Mouse (Mus musculus): ENCODE measurements at regions not wholly inside any gene's neighbourhood (a gene's known extent, or its start where the extent isn't known, plus 50 kb on each side); places are given as distances from the start of the nearest gene placed in this dataset.
A peak's percentile ranks its signal among the peaks of the same experiment; 100 is the strongest.

GRCm38 (mm10) chr5:74924031-74924533 is 120.5 kb downstream of the Chic2 start:
- Histone ChIP-seq H3K27ac (ENCODE audit: low read length) (no peak overlapping the region), H3K4me2 (replicated peaks; ENCODE audit: low read depth, low read length) (no peak overlapping the region), H3K9ac (replicated peaks; ENCODE audit: low read length) (no peak overlapping the region), H3K4me3 (ENCODE audit: low read length) (no peak overlapping the region), H3K36me3 (ENCODE audit: insufficient read depth, low read length) (no peaks in the 10 kb centered on the region), H3K27me3 (ENCODE audit: insufficient read depth, low read length) (no peaks in the 10 kb centered on the region), H3K4me1 (ENCODE audit: insufficient read depth, low read length) (0 out of 2 replicates have a peak, but pooled peaks cover 5% of the 10 kb centered on the region), H3K9me3 (ENCODE audit: low read length) (no peaks in the 10 kb centered on the region)
- WGBS = 86% methylated on average over 4 of the region's 4 CpGs
- no peak for ATAC-seq (ENCODE audit: low FRiP score, low TSS enrichment)

GRCm38 (mm10) chr5:74923337-74923736 is 121.2 kb downstream of the Chic2 start:
- ATAC-seq (ENCODE audit: low FRiP score, low TSS enrichment) = no peak
- H3K4me1 ChIP-seq (ENCODE audit: insufficient read depth, low read length) = 0 out of 2 replicates have a peak, but pooled peaks cover 5% of the 10 kb centered on the region
- H3K36me3 ChIP-seq (ENCODE audit: insufficient read depth, low read length) = no peaks in the 10 kb centered on the region
- no peaks in the 10 kb centered on the region for H3K27me3 ChIP-seq (ENCODE audit: insufficient read depth, low read length)
- WGBS = 81% methylated on average over 2 of the region's 2 CpGs
- no peak overlapping the region for H3K4me3 ChIP-seq (ENCODE audit: low read length)
- H3K9ac ChIP-seq (replicated peaks; ENCODE audit: low read length) = no peak overlapping the region
- no peak overlapping the region for H3K27ac ChIP-seq (ENCODE audit: low read length)
- no peak overlapping the region for H3K4me2 ChIP-seq (replicated peaks; ENCODE audit: low read depth, low read length)
- H3K9me3 ChIP-seq (ENCODE audit: low read length) = no peaks in the 10 kb centered on the region

GRCm38 (mm10) chr5:74922881-74923280 is 121.7 kb downstream of the Chic2 start:
- ATAC-seq (ENCODE audit: low FRiP score, low TSS enrichment) = no peak
- WGBS = 80% methylated on average over 6 of the region's 6 CpGs
- H3K9ac ChIP-seq (replicated peaks; ENCODE audit: low read length) = no peak overlapping the region
- H3K27me3 ChIP-seq (ENCODE audit: insufficient read depth, low read length) = no peaks in the 10 kb centered on the region
- no peak overlapping the region for H3K27ac ChIP-seq (ENCODE audit: low read length)
- no peaks in the 10 kb centered on the region for H3K36me3 ChIP-seq (ENCODE audit: insufficient read depth, low read length)
- no peak overlapping the region for H3K4me3 ChIP-seq (ENCODE audit: low read length)
- H3K4me2 ChIP-seq (replicated peaks; ENCODE audit: low read depth, low read length) = no peak overlapping the region
- 0 out of 2 replicates have a peak, but pooled peaks cover 5% of the 10 kb centered on the region for H3K4me1 ChIP-seq (ENCODE audit: insufficient read depth, low read length)
- no peaks in the 10 kb centered on the region for H3K9me3 ChIP-seq (ENCODE audit: low read length)

DNA sequence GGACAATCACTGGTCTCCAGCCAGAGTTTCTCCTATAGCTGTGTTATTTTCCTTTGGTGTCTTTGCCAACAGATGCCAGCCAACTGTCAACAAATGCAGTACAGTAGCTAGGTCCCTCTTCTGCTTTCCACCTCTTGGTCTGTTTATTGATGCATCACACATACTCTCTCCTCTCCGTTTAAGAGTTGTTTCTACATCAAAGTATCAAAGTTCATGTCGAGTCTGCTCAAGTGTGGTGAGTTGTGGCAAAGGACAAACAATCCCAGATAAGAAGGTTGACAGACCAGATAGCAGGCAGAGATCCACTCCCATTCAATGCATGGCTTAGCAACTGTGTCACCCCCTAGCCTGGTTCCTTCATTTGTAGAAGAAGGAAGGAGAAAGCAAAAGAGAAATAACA is 123.6 kb downstream of the Chic2 start:
- H3K4me2 ChIP-seq (replicated peaks; ENCODE audit: low read depth, low read length) = no peak overlapping the region
- no peaks in the 10 kb centered on the region for H3K27me3 ChIP-seq (ENCODE audit: insufficient read depth, low read length)
- H3K27ac ChIP-seq (ENCODE audit: low read length) = no peak overlapping the region
- H3K9ac ChIP-seq (replicated peaks; ENCODE audit: low read length) = no peak overlapping the region
- WGBS = 19% methylated on average over 2 of the region's 2 CpGs
- H3K4me3 ChIP-seq (ENCODE audit: low read length) = no peak overlapping the region
- ATAC-seq (ENCODE audit: low FRiP score, low TSS enrichment) = 0 out of 2 replicates have a peak, but pooled peaks have one; percentile 40
- no peaks in the 10 kb centered on the region for H3K36me3 ChIP-seq (ENCODE audit: insufficient read depth, low read length)
- H3K9me3 ChIP-seq (ENCODE audit: low read length) = peaks cover 3% of the 10 kb centered on the region; the same call in 1 of the 2 replicates
- H3K4me1 ChIP-seq (ENCODE audit: insufficient read depth, low read length) = 0 out of 2 replicates have a peak, but pooled peaks cover 5% of the 10 kb centered on the region

DNA sequence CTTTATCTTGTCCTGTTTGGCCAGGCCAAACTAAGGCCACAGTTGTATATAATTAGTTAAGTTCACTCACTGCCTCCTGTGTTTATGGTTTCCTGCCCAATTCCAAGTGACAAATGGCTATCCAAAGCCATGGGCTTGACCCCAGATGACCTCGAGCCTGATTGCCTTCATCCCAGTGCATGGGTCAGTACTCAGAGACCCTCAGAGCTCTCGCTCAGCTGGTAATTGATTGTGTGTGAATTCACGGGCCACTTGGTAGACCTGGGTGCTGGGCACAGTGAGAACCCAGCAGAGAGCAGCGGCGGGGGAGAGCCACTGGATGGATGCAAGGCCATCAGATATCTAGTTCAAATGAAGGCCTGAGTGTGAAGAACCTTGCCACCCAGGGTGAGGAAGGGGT is 124.1 kb downstream of the Chic2 start:
- 0 out of 2 replicates have a peak, but pooled peaks cover 5% of the 10 kb centered on the region for H3K4me1 ChIP-seq (ENCODE audit: insufficient read depth, low read length)
- no peak overlapping the region for H3K4me3 ChIP-seq (ENCODE audit: low read length)
- no peak overlapping the region for H3K9ac ChIP-seq (replicated peaks; ENCODE audit: low read length)
- H3K27me3 ChIP-seq (ENCODE audit: insufficient read depth, low read length) = no peaks in the 10 kb centered on the region
- peak; percentile 86 for ATAC-seq (ENCODE audit: low FRiP score, low TSS enrichment)
- H3K4me2 ChIP-seq (replicated peaks; ENCODE audit: low read depth, low read length) = no peak overlapping the region
- no peaks in the 10 kb centered on the region for H3K36me3 ChIP-seq (ENCODE audit: insufficient read depth, low read length)
- 16% methylated on average over 5 of the region's 5 CpGs for WGBS
- no peak overlapping the region for H3K27ac ChIP-seq (ENCODE audit: low read length)
- peaks cover 5% of the 10 kb centered on the region; the same call in 1 of the 2 replicates for H3K9me3 ChIP-seq (ENCODE audit: low read length)

DNA sequence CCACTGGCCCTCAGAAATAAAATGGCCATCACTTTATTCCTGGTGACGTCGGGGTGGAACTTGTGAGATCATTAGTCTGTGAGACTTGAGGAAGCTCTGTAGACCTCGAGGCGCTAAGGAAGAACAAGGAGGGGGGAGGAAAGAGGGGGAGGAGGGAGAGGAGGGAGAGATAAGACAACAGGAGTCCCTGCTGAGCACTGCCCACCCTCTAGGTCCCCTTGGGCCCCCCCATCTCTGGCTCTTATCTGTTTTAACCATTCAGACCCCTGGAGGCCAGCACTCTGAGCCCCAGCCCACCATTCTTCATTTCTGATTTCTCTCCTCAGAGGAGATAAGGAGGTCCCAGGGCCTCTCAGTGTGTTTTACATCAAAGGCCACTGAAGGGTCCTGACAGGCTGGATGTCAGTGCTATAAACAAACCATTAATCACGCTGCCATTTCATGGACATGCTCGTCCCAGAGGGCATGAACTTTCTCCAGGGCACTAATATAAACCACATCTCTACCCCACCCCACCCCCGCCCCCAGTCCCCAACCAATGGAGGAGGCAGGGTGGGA is 139.0 kb downstream of the Chic2 start:
- peak overlapping the region; percentile 67; the same call in 1 of the 2 replicates for H3K27ac ChIP-seq (ENCODE audit: low read length)
- ATAC-seq (ENCODE audit: low FRiP score, low TSS enrichment) = peak; percentile 92

GRCm38 (mm10) chr5:74904927-74905503 is 139.6 kb downstream of the Chic2 start:
- ATAC-seq (ENCODE audit: low FRiP score, low TSS enrichment) = peak; percentile 84
- no peak overlapping the region for H3K4me2 ChIP-seq (replicated peaks; ENCODE audit: low read depth, low read length)
- peak overlapping the region; percentile 67 for H3K27ac ChIP-seq (ENCODE audit: low read length)
- 39% methylated on average over 7 of the region's 7 CpGs for WGBS
- H3K27me3 ChIP-seq (ENCODE audit: insufficient read depth, low read length) = no peaks in the 10 kb centered on the region; the same call in 1 of the 2 replicates
- no peak overlapping the region for H3K9ac ChIP-seq (replicated peaks; ENCODE audit: low read length)
- no peaks in the 10 kb centered on the region for H3K9me3 ChIP-seq (ENCODE audit: low read length)
- H3K36me3 ChIP-seq (ENCODE audit: insufficient read depth, low read length) = no peaks in the 10 kb centered on the region
- H3K4me3 ChIP-seq (ENCODE audit: low read length) = no peak overlapping the region
- 0 out of 2 replicates have a peak, but pooled peaks cover 3% of the 10 kb centered on the region for H3K4me1 ChIP-seq (ENCODE audit: insufficient read depth, low read length)

More for the DNA sequence above, 139.0 kb downstream of the Chic2 start:
- Histone ChIP-seq H3K4me3 (ENCODE audit: low read length) (no peak overlapping the region), H3K9ac (replicated peaks; ENCODE audit: low read length) (no peak overlapping the region), H3K36me3 (ENCODE audit: insufficient read depth, low read length) (no peaks in the 10 kb centered on the region), H3K9me3 (ENCODE audit: low read length) (no peaks in the 10 kb centered on the region), H3K27me3 (ENCODE audit: insufficient read depth, low read length) (no peaks in the 10 kb centered on the region; the same call in 1 of the 2 replicates), H3K4me1 (ENCODE audit: insufficient read depth, low read length) (0 out of 2 replicates have a peak, but pooled peaks cover 3% of the 10 kb centered on the region), H3K4me2 (replicated peaks; ENCODE audit: low read depth, low read length) (no peak overlapping the region)
- WGBS = 10% methylated on average over 7 of the region's 7 CpGs

DNA sequence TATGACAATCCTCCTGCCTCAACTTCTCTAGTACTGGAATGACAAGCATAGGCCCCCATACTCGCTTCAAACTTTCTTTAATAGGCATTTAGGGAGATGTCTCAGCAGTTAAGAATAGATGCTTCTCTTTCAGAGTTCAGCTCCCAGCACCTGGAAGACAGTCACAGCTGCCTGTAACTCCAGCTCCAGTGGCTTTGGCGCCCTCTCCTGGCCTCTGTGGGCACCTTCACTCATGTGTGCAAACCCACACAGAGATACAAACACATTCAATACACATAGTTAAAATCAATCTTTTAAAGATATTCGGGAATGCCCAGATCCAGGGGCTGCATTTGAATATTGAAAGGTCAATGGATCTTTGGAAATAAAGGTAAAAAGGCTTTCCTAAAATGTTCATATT is 140.2 kb downstream of the Chic2 start:
- no peaks in the 10 kb centered on the region; the same call in 1 of the 2 replicates for H3K27me3 ChIP-seq (ENCODE audit: insufficient read depth, low read length)
- no peaks in the 10 kb centered on the region for H3K36me3 ChIP-seq (ENCODE audit: insufficient read depth, low read length)
- no peaks in the 10 kb centered on the region for H3K9me3 ChIP-seq (ENCODE audit: low read length)
- 79% methylated on average over 3 of the region's 3 CpGs for WGBS
- no peak overlapping the region for H3K9ac ChIP-seq (replicated peaks; ENCODE audit: low read length)
- 0 out of 2 replicates have a peak, but pooled peaks cover 3% of the 10 kb centered on the region for H3K4me1 ChIP-seq (ENCODE audit: insufficient read depth, low read length)
- H3K4me2 ChIP-seq (replicated peaks; ENCODE audit: low read depth, low read length) = no peak overlapping the region
- H3K27ac ChIP-seq (ENCODE audit: low read length) = peak overlapping the region; percentile 67
- ATAC-seq (ENCODE audit: low FRiP score, low TSS enrichment) = no peak
- H3K4me3 ChIP-seq (ENCODE audit: low read length) = no peak overlapping the region

GRCm38 (mm10) chr5:74903711-74904110 is 140.9 kb downstream of the Chic2 start:
- 0 out of 2 replicates have a peak, but pooled peaks cover 3% of the 10 kb centered on the region for H3K4me1 ChIP-seq (ENCODE audit: insufficient read depth, low read length)
- no peak overlapping the region for H3K4me3 ChIP-seq (ENCODE audit: low read length)
- 88% methylated on average over 6 of the region's 6 CpGs for WGBS
- no peak overlapping the region for H3K9ac ChIP-seq (replicated peaks; ENCODE audit: low read length)
- ATAC-seq (ENCODE audit: low FRiP score, low TSS enrichment) = no peak
- no peak overlapping the region for H3K4me2 ChIP-seq (replicated peaks; ENCODE audit: low read depth, low read length)
- no peak overlapping the region for H3K27ac ChIP-seq (ENCODE audit: low read length)
- H3K9me3 ChIP-seq (ENCODE audit: low read length) = no peaks in the 10 kb centered on the region
- H3K27me3 ChIP-seq (ENCODE audit: insufficient read depth, low read length) = no peaks in the 10 kb centered on the region; the same call in 1 of the 2 replicates
- no peaks in the 10 kb centered on the region for H3K36me3 ChIP-seq (ENCODE audit: insufficient read depth, low read length)

DNA sequence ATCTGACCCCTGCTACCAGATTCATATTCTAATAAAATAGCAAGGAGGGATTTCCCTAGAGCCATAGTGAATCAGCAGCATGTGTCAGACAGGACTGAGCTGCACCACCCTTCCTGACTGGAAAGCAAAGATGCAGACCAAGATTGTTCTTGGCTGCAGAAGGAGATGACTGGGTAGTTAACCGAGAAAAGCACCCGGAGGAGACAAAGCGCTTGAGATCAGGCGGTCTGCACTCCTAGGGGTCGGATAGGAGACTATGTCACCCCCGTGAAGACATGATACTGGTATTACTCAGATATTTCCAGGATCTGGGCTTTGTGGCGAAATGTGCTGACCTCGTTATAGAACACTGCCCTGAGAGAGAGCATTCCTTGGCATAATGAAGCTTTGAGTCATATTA is 147.4 kb downstream of the Chic2 start:
- Histone ChIP-seq H3K4me2 (replicated peaks; ENCODE audit: low read depth, low read length) (no peak overlapping the region), H3K9ac (replicated peaks; ENCODE audit: low read length) (no peak overlapping the region), H3K9me3 (ENCODE audit: low read length) (no peaks in the 10 kb centered on the region), H3K4me1 (ENCODE audit: insufficient read depth, low read length) (no peaks in the 10 kb centered on the region), H3K36me3 (ENCODE audit: insufficient read depth, low read length) (no peaks in the 10 kb centered on the region), H3K27me3 (ENCODE audit: insufficient read depth, low read length) (no peaks in the 10 kb centered on the region), H3K27ac (ENCODE audit: low read length) (no peak overlapping the region), H3K4me3 (ENCODE audit: low read length) (no peak overlapping the region)
- WGBS = 82% methylated on average over 8 of the region's 8 CpGs
- no peak for ATAC-seq (ENCODE audit: low FRiP score, low TSS enrichment)
